Mouse (Mus musculus) forebrain, embryonic 12.5 days (tissue): Measurements from ENCODE around the gene Hoxc9. TPM values are rescaled to one million over a fixed set of nuclear protein-coding genes. Genes with fewer than 3 reads are reported as not detected.

Experiments
- ATAC-seq: fragments of 200-750 bp; cut with Nextera tagmentation; 2 replicates; pipeline ENCODE4 v1.8.0; 2017; ENCODE audit warnings: moderate TSS enrichment; ENCODE audit not compliant: low FRiP score
- H3K27ac ChIP-seq: fragments of 300-500 bp; sonication (generic); 2 replicates; pipeline ENCODE4 v1.5.1; 2016; ENCODE audit warnings: mild to moderate bottlenecking
- H3K27me3 ChIP-seq: fragments of 300-500 bp; sonication (generic); 2 replicates; pipeline ENCODE4 v1.6.1; 2016; ENCODE audit warnings: mild to moderate bottlenecking
- H3K36me3 ChIP-seq: fragments of 300-500 bp; sonication (generic); replicated peaks from 2 replicates; pipeline ENCODE4 v1.6.1; 2016; ENCODE audit warnings: mild to moderate bottlenecking
- H3K4me1 ChIP-seq: fragments of 300-500 bp; sonication (generic); 2 replicates; pipeline ENCODE4 v1.6.1; 2016
- H3K4me2 ChIP-seq: fragments of 300-500 bp; sonication (generic); 2 replicates; pipeline ENCODE4 v1.6.1; 2016; ENCODE audit warnings: mild to moderate bottlenecking, moderate library complexity
- H3K4me3 ChIP-seq: fragments of 300-500 bp; sonication (generic); replicated peaks from 2 replicates; pipeline ENCODE4 v1.5.1; 2016; ENCODE audit warnings: mild to moderate bottlenecking
- H3K9ac ChIP-seq: fragments of 300-500 bp; sonication (generic); 2 replicates; pipeline ENCODE4 v1.6.1; 2016; ENCODE audit warnings: mild to moderate bottlenecking
- H3K9me3 ChIP-seq: fragments of 300-500 bp; sonication (generic); 2 replicates; pipeline ENCODE4 v1.6.1; 2016
- WGBS: fragments of 180-500 bp; shearing (Covaris S2); methylation state at CpG from one replicate; pipeline ENCODE4 v1.1.7; 2016; 5-methylcytosine and 5-hydroxymethylcytosine counted together
- polyA plus RNA-seq: library from polyadenylated mRNA; unstranded; fragments of >200 nt; fragmentation: Nextera tagmentation; extraction: Ambion mirVana; gene quantifications from 2 replicates; pipeline ENCODE4 v1.2.1, GENCODE M21; 2016

Hoxc9 gene
- polyA plus RNA-seq, 1 experiment from 2014 or later, result not detected

GRCm38 (mm10) chr15:102983716-102984115 is 7.5 kb downstream of the Hoxc9 start:
- Histone ChIP-seq H3K36me3 (no peaks in the 10 kb centered on the region), H3K27me3 (peaks cover 100% of the 10 kb centered on the region), H3K9me3 (no peaks in the 10 kb centered on the region), H3K9ac (no peak overlapping the region), H3K4me2 (no peak overlapping the region), H3K4me3 (no peak overlapping the region), H3K4me1 (peaks cover 8% of the 10 kb centered on the region), H3K27ac (no peak overlapping the region)
- no peak for ATAC-seq
- WGBS, result 1% methylated on average over 12 of the region's 12 CpGs

GRCm38 (mm10) chr15:102984521-102984920 is 8.3 kb downstream of the Hoxc9 start:
- 3% methylated on average over 10 of the region's 10 CpGs for WGBS
- Histone ChIP-seq H3K4me2 (no peak overlapping the region), H3K27me3 (peaks cover 100% of the 10 kb centered on the region), H3K27ac (no peak overlapping the region), H3K4me1 (peaks cover 8% of the 10 kb centered on the region), H3K36me3 (no peaks in the 10 kb centered on the region), H3K9ac (no peak overlapping the region), H3K9me3 (no peaks in the 10 kb centered on the region), H3K4me3 (no peak overlapping the region)
- ATAC-seq, result no peak

- peaks cover 100% of the 10 kb centered on the region for H3K27me3 ChIP-seq
- no peak for ATAC-seq
- 1% methylated on average over 3 of the region's 3 CpGs for WGBS
- no peak overlapping the region for H3K4me3 ChIP-seq
- no peak overlapping the region for H3K27ac ChIP-seq
- H3K9me3 ChIP-seq, result no peaks in the 10 kb centered on the region
- H3K4me2 ChIP-seq, result no peak overlapping the region
- H3K36me3 ChIP-seq, result no peaks in the 10 kb centered on the region
- H3K9ac ChIP-seq, result no peak overlapping the region
- H3K4me1 ChIP-seq, result peaks cover 8% of the 10 kb centered on the region
These were observed 8.7 kb downstream of the Hoxc9 start for GRCm38 (mm10) chr15:102984925-102985324.

DNA sequence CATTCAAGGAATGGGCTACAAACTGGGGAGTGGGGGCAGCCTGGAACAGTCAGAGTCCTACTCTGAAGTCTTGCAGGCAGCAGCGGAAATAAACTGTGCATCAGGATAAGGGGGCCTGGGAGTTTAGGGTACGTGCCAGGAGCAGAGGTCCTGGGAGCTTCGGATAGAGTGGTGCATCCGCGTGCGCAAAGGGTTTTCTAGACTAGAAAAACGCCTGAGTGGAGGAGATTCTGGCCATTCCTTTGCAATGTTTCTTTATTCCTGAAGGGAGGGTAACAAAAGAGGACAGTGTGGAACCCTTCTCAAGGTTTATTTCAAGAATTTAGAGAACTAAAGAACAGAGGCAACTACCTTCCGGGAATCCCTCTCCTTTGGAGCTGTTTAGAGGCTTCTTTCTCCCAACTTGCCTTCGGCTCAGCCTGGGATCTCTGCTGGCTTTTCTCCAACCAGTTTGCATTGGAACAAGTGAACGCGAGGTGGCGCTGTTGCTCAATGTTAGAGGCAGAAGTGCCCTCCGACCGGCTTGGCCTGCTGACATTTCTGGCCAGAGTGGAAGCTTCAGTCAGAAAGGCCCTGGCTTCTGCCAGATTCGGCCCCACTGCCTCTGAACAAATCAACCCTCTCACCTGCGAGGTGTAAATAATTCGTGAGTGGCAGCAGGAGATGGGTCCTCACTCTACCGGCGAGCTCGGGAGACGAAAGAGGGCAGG is 11.0 kb downstream of the Hoxc9 start:
- 0 out of 2 replicates have a peak, but pooled peaks have one; percentile 60 for ATAC-seq
- peaks cover 100% of the 10 kb centered on the region for H3K27me3 ChIP-seq
- no peaks in the 10 kb centered on the region for H3K36me3 ChIP-seq
- H3K9ac ChIP-seq, result no peak overlapping the region
- 1% methylated on average over 21 of the region's 21 CpGs for WGBS
- no peak overlapping the region for H3K4me2 ChIP-seq
- no peak overlapping the region for H3K4me3 ChIP-seq
- no peaks in the 10 kb centered on the region for H3K9me3 ChIP-seq
- H3K27ac ChIP-seq, result no peak overlapping the region
- no peaks in the 10 kb centered on the region for H3K4me1 ChIP-seq

- no peak overlapping the region for H3K4me2 ChIP-seq
- no peak for ATAC-seq
- no peak overlapping the region for H3K27ac ChIP-seq
- H3K27me3 ChIP-seq, result peaks cover 100% of the 10 kb centered on the region
- no peak overlapping the region for H3K4me3 ChIP-seq
- no peaks in the 10 kb centered on the region for H3K9me3 ChIP-seq
- 8% methylated on average over 5 of the region's 5 CpGs for WGBS
- H3K9ac ChIP-seq, result no peak overlapping the region
- H3K4me1 ChIP-seq, result no peaks in the 10 kb centered on the region
- H3K36me3 ChIP-seq, result no peaks in the 10 kb centered on the region
These were observed 11.8 kb downstream of the Hoxc9 start for GRCm38 (mm10) chr15:102988078-102988477.

DNA sequence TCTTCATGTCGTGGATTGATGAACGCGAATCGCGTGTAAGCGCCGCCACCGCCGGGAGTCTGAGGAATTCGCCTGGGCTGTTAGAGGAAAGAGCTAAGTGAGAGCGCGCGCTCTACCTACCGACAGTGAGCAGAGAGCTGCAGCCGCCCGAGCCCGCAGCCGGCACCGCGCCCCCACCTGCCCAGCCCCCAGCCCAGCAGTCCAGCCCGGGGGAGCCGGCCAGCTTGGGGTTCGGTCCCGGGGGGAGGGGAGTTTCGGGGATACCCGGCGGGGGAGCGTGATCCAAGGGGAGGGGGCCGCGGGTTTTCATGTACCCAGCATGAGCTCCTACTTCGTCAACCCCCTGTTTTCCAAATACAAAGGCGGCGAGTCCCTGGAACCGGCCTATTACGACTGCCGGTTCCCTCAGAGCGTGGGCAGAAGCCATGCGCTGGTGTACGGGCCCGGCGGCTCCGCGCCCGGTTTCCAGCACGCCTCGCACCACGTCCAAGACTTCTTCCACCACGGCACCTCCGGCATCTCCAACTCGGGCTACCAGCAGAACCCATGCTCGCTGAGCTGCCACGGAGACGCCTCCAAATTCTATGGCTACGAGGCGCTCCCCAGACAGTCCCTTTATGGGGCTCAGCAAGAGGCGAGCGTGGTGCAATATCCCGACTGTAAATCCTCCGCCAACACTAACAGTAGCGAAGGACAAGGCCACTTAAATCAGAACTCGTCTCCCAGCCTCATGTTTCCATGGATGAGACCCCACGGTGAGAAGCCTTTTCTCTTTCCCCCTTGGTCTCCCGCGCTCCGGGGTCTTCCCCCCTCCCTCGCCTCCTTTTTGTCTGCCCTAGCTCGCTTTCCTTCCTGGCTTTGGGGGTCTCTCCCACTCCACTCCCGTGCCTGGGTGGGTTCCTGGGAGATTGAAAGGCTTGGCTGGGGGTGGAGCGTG is 14.5 kb downstream of the Hoxc9 start, which contains the start of gene Hoxc8:
Gene Hoxc8 (plus strand): TSS at position 147 of the 937 bp plus-strand sequence.
- Histone ChIP-seq H3K4me3 (no peak within 1 kb of the TSS), H3K27me3 (peaks cover 98% of the 10 kb centered on the region), H3K4me2 (no peak within 1 kb of the TSS), H3K27ac (no peak within 1 kb of the TSS), H3K36me3 (no peaks in the 10 kb centered on the region), H3K9ac (no peak within 1 kb of the TSS), H3K9me3 (no peaks in the 10 kb centered on the region), H3K4me1 (no peaks in the 10 kb centered on the region)
- no peak for ATAC-seq
- WGBS, result 1% methylated on average over 54 of the region's 69 CpGs

DNA sequence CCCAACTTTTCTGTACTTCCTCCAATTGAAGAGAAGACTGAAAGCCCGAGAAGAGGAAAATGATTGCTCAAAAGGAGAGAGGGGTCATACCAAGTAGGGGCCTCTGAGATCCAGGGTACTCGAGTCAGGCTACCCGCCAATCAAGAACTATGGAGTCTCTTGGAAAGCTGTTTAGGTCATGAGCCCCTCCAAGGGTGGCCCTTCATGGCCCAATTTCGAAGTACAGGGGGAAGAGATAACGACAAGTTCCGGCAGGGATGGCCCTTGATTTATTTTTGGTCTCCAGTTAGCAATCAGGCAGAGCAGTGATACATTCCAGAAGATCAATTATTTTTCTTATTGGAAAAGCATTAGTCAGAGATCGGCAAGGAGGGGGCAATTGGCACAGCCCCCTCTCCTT is 15.5 kb downstream of the Hoxc9 start:
- no peak overlapping the region for H3K4me3 ChIP-seq
- H3K4me1 ChIP-seq, result no peaks in the 10 kb centered on the region
- no peak overlapping the region for H3K27ac ChIP-seq
- H3K9me3 ChIP-seq, result no peaks in the 10 kb centered on the region
- WGBS, result 2% methylated on average over 7 of the region's 7 CpGs
- peaks cover 98% of the 10 kb centered on the region for H3K27me3 ChIP-seq
- ATAC-seq, result no peak
- no peak overlapping the region for H3K4me2 ChIP-seq
- no peaks in the 10 kb centered on the region for H3K36me3 ChIP-seq
- H3K9ac ChIP-seq, result no peak overlapping the region

DNA sequence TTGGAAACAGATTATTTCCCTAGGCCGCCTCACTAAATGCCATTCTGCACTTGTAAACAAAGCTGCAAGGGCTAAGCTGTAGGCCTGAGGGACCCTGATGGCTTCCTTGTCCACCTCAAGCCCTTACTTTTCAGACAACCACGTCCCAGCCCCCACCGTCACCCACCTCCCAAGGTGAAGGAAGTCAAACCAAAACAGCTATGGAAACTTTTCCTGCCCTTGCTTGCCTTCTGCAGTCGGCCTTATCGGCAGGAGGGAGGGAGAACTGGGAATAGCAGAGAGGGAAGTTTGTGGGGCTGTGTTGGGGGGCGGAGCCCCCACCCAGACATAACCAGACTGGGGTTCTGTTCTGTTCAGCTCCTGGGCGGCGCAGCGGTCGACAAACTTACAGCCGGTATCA is 16.0 kb downstream of the Hoxc9 start:
- Histone ChIP-seq H3K9me3 (no peaks in the 10 kb centered on the region), H3K4me2 (no peak overlapping the region), H3K9ac (no peak overlapping the region), H3K27ac (no peak overlapping the region), H3K4me3 (no peak overlapping the region), H3K36me3 (no peaks in the 10 kb centered on the region), H3K27me3 (peaks cover 98% of the 10 kb centered on the region), H3K4me1 (no peaks in the 10 kb centered on the region)
- WGBS, result under 1% methylated on average over 11 of the region's 11 CpGs
- ATAC-seq, result no peak

- no peaks in the 10 kb centered on the region for H3K36me3 ChIP-seq
- no peaks in the 10 kb centered on the region for H3K9me3 ChIP-seq
- H3K4me1 ChIP-seq, result no peaks in the 10 kb centered on the region
- WGBS, result under 1% methylated on average over 3 of the region's 3 CpGs
- H3K9ac ChIP-seq, result no peak overlapping the region
- no peak overlapping the region for H3K27ac ChIP-seq
- H3K4me3 ChIP-seq, result no peak overlapping the region
- H3K4me2 ChIP-seq, result no peak overlapping the region
- H3K27me3 ChIP-seq, result peaks cover 98% of the 10 kb centered on the region
- ATAC-seq, result no peak
These were observed 16.6 kb downstream of the Hoxc9 start for GRCm38 (mm10) chr15:102992863-102993262.

DNA sequence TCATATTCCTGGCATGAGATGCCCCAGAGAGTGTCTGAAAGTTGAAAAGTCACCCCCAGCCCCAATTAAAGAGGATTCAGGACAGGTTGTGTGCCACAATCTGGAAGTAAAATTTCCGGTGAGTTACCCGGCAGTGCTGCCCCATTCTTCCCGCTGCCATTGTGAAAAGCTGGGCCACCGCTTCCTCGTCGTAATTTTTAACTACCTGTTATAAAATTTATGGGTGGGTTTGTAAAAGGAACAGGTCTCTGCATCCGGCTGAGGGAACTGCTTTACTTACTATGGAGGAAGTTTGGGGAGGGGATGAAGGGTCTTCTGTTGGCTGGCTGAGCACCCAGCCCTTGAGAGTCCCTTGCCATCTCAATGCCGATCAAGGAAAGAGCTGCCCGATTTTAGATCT is 20.3 kb downstream of the Hoxc9 start:
- Histone ChIP-seq H3K36me3 (no peaks in the 10 kb centered on the region), H3K4me2 (no peak overlapping the region), H3K4me3 (no peak overlapping the region), H3K27ac (no peak overlapping the region), H3K9me3 (no peaks in the 10 kb centered on the region), H3K9ac (no peak overlapping the region), H3K27me3 (peaks cover 98% of the 10 kb centered on the region), H3K4me1 (peaks cover 8% of the 10 kb centered on the region)
- WGBS, result under 1% methylated on average over 9 of the region's 9 CpGs
- no peak for ATAC-seq

- H3K4me2 ChIP-seq, result no peak overlapping the region
- H3K4me3 ChIP-seq, result no peak overlapping the region
- H3K9me3 ChIP-seq, result no peaks in the 10 kb centered on the region
- H3K27ac ChIP-seq, result no peak overlapping the region
- no peak overlapping the region for H3K9ac ChIP-seq
- H3K36me3 ChIP-seq, result no peaks in the 10 kb centered on the region
- peaks cover 98% of the 10 kb centered on the region for H3K27me3 ChIP-seq
- H3K4me1 ChIP-seq, result peaks cover 8% of the 10 kb centered on the region
- 1% methylated on average over 3 of the region's 3 CpGs for WGBS
- no peak for ATAC-seq
These were observed 21.2 kb downstream of the Hoxc9 start for GRCm38 (mm10) chr15:102997431-102997830.

GRCm38 (mm10) chr15:102997939-102998355 is 21.7 kb downstream of the Hoxc9 start, which contains the start of gene Hoxc6:
TSS of gene Hoxc6 (plus strand) at chr15:102998257.
- H3K27me3 ChIP-seq, result peaks cover 98% of the 10 kb centered on the region
- H3K36me3 ChIP-seq, result no peaks in the 10 kb centered on the region
- no peak within 1 kb of the TSS for H3K9ac ChIP-seq
- under 1% methylated on average over 19 of the region's 19 CpGs for WGBS
- no peak within 1 kb of the TSS for H3K27ac ChIP-seq
- ATAC-seq, result no peak
- peaks cover 8% of the 10 kb centered on the region for H3K4me1 ChIP-seq
- no peaks in the 10 kb centered on the region for H3K9me3 ChIP-seq
- peak within 1 kb of the TSS; percentile 47 for H3K4me2 ChIP-seq
- H3K4me3 ChIP-seq, result peak within 1 kb of the TSS; percentile 29; the same call in 1 of the 2 replicates
